Mouse (Mus musculus) spleen, adult 2 months (tissue): ENCODE results near the gene Mterf4.

Experiments
- CTCF ChIP-seq: fragments of 200-500 bp; IDR thresholded peaks from 2 replicates; pipeline ENCODE4 v1.5.1; 2011; ENCODE audit warnings: mild to moderate bottlenecking, inconsistent platforms; ENCODE audit not compliant: insufficient read depth, insufficient read length, insufficient replicate concordance; ENCODE audit errors: extremely low read depth
- POLR2A ChIP-seq: fragments of 200-500 bp; IDR thresholded peaks from 2 replicates; pipeline ENCODE4 v1.6.1; 2011; ENCODE audit warnings: low read depth, low read length, inconsistent platforms

- no peak for TF ChIP-seq CTCF
- TF ChIP-seq POLR2A = no peak
Measured at GRCm38 (mm10) chr1:93289678-93290214, 16.0 kb downstream of the Mterf4 start.
